Mouse (Mus musculus): ENCODE measurements around the gene Pdia2. TPM values are rescaled to one million over a fixed set of nuclear protein-coding genes. Genes with fewer than 3 reads are reported as not detected.

The Pdia2 gene
- polyA plus RNA-seq, 1 experiment from 2014 or later, result 0.36 TPM

DNA sequence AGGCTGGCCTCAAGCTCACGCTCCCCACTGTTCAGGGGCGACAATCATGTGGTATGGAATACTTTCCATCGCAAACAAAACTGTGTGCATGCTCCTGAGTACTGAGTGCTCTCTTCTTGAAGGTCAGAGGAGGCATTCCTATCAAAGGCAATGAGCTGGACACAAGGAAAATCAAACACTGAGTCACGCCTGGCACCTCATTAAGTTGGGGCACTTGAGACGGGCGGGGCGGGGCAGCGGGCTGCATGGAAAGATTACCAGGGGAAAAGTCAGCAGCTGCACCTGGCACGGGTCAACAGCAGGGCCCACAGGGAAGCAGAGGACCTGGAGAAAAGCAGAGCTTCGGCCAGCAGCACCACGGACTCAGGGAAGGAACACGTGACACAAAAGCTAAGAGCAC, 26.3 kb upstream of the Pdia2 start:
- Histone ChIP-seq H3K4me1 (replicated peaks) (no peaks in the 10 kb centered on the region), H3K27me3 (no peaks in the 10 kb centered on the region), H3K4me3 (no peak overlapping the region), H3K9ac (no peak overlapping the region), H3K27ac (no peak overlapping the region), H3K36me3 (peaks cover 8% of the 10 kb centered on the region), H3K9me3 (no peaks in the 10 kb centered on the region), H3K4me2 (no peak overlapping the region)
- WGBS, result 88% methylated on average over 12 of the region's 12 CpGs
- no peak for ATAC-seq (ENCODE audit: low FRiP score)

- no peak overlapping the region for H3K27ac ChIP-seq
- 73% methylated on average over 2 of the region's 2 CpGs for WGBS
- ATAC-seq (ENCODE audit: low FRiP score), result no peak
These were observed 22.6 kb upstream of the Pdia2 start for GRCm38 (mm10) chr17:26221508-26221907.

GRCm38 (mm10) chr17:26212681-26213080, 13.8 kb upstream of the Pdia2 start:
- peaks cover 56% of the 10 kb centered on the region for H3K36me3 ChIP-seq
- no peaks in the 10 kb centered on the region for H3K9me3 ChIP-seq
- no peak overlapping the region for H3K4me3 ChIP-seq
- H3K27ac ChIP-seq, result no peak overlapping the region
- no peaks in the 10 kb centered on the region for H3K4me1 ChIP-seq (replicated peaks)
- no peak for ATAC-seq (ENCODE audit: low FRiP score)
- 89% methylated on average over 11 of the region's 11 CpGs for WGBS
- 0 out of 2 replicates have a peak, but pooled peaks cover under 1% of the 10 kb centered on the region for H3K27me3 ChIP-seq
- no peak overlapping the region for H3K4me2 ChIP-seq
- no peak overlapping the region for H3K9ac ChIP-seq

More at GRCm38 (mm10) chr17:26221508-26221907, 22.6 kb upstream of the Pdia2 start:
- no peaks in the 10 kb centered on the region for H3K27me3 ChIP-seq
- no peaks in the 10 kb centered on the region for H3K4me1 ChIP-seq (replicated peaks)
- H3K9me3 ChIP-seq, result no peaks in the 10 kb centered on the region
- no peak overlapping the region for H3K4me2 ChIP-seq
- H3K4me3 ChIP-seq, result no peak overlapping the region
- H3K9ac ChIP-seq, result no peak overlapping the region
- H3K36me3 ChIP-seq, result peaks cover 39% of the 10 kb centered on the region

GRCm38 (mm10) chr17:26212241-26212640, 13.4 kb upstream of the Pdia2 start:
- ATAC-seq (ENCODE audit: low FRiP score), result no peak
- Histone ChIP-seq H3K27ac (no peak overlapping the region), H3K4me3 (no peak overlapping the region), H3K4me2 (no peak overlapping the region), H3K9me3 (no peaks in the 10 kb centered on the region), H3K27me3 (0 out of 2 replicates have a peak, but pooled peaks cover 5% of the 10 kb centered on the region), H3K4me1 (replicated peaks) (no peaks in the 10 kb centered on the region), H3K36me3 (peaks cover 52% of the 10 kb centered on the region), H3K9ac (no peak overlapping the region)
- 93% methylated on average over 7 of the region's 7 CpGs for WGBS

DNA sequence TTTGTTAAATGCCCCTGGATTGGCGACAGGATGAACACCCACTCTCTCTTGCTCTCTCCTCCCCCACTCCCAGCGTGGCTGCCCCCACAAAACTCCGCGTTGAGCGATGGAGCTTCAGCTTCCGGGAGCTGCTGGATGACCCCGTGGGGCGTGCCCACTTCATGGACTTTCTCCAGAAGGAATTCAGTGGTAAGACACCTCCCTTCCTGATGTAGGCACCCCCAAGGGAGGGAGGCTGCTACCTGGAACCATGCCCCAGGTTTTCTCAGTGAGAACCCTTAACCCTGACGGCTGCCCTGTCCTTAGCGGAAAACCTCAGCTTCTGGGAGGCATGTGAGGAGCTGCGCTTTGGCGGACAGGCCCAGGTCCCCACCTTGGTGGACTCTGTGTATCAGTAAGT, 8.8 kb upstream of the Pdia2 start, which contains the start of gene Arhgdig:
Gene Arhgdig (minus strand): TSS at position 101 of the 400 bp plus-strand sequence.
- no peak for ATAC-seq (ENCODE audit: low FRiP score)
- H3K9ac ChIP-seq, result no peak within 1 kb of the TSS
- 95% methylated on average over 12 of the region's 12 CpGs for WGBS
- H3K4me3 ChIP-seq, result no peak within 1 kb of the TSS
- no peak within 1 kb of the TSS for H3K4me2 ChIP-seq
- no peak within 1 kb of the TSS for H3K27ac ChIP-seq
- peaks cover 9% of the 10 kb centered on the region for H3K36me3 ChIP-seq
- H3K4me1 ChIP-seq (replicated peaks), result peaks cover 18% of the 10 kb centered on the region
- H3K9me3 ChIP-seq, result no peaks in the 10 kb centered on the region
- H3K27me3 ChIP-seq, result peaks cover 39% of the 10 kb centered on the region

DNA sequence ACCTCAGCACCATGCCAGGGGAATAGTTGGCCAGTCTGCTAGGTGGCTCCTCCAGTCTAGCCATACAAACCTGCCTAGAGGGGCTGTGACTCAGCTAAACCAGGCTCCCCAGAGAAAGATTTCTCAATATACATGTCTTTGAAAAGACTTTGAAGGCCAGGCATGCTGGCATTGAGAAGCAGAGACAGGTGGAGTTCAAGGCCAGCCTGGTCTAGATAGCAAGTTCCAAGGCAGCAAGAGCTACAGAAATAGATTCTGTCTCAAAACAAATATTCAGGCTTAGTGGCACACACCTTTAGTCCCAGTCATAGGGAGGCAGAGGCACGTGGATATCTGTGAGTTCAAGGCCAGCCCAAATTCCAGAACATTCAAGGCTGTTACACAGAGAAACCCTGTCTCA, 7.5 kb upstream of the Pdia2 start:
- H3K9me3 ChIP-seq, result no peaks in the 10 kb centered on the region
- WGBS, result 82% methylated on average over 1 of the region's 1 CpGs
- H3K4me1 ChIP-seq (replicated peaks), result peaks cover 28% of the 10 kb centered on the region
- H3K9ac ChIP-seq, result no peak overlapping the region
- no peak for ATAC-seq (ENCODE audit: low FRiP score)
- no peaks in the 10 kb centered on the region for H3K36me3 ChIP-seq
- no peak overlapping the region for H3K4me2 ChIP-seq
- no peak overlapping the region for H3K27ac ChIP-seq
- H3K27me3 ChIP-seq, result peaks cover 52% of the 10 kb centered on the region
- H3K4me3 ChIP-seq, result no peak overlapping the region

DNA sequence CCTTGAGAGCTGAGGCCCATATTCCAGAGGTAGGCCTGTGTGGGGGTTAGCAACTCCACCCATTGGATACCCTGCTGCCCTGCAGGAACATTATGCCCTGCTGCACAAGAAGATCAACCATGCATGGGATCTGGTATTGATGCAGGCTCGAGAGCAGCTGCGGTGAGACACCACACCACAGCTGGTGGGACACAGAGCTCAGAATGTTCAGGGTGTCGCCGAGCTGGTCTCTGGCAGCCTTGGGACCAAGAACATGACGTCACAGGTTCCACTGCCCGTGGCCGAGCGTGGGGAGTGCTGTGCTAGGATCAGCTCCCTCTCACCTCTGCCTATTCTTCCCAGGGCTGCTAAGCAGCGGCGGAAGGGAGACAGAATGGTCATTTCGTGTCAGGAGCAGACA, 5.9 kb upstream of the Pdia2 start:
- 32% methylated on average over 11 of the region's 11 CpGs for WGBS
- no peak for ATAC-seq (ENCODE audit: low FRiP score)
- Histone ChIP-seq H3K4me1 (replicated peaks) (peaks cover 42% of the 10 kb centered on the region), H3K4me2 (no peak overlapping the region), H3K4me3 (no peak overlapping the region), H3K9ac (no peak overlapping the region), H3K27me3 (peaks cover 68% of the 10 kb centered on the region), H3K9me3 (no peaks in the 10 kb centered on the region), H3K36me3 (no peaks in the 10 kb centered on the region), H3K27ac (no peak overlapping the region)

GRCm38 (mm10) chr17:26203321-26203811, 4.5 kb upstream of the Pdia2 start:
- peak overlapping the region; percentile 42 for H3K4me3 ChIP-seq

DNA sequence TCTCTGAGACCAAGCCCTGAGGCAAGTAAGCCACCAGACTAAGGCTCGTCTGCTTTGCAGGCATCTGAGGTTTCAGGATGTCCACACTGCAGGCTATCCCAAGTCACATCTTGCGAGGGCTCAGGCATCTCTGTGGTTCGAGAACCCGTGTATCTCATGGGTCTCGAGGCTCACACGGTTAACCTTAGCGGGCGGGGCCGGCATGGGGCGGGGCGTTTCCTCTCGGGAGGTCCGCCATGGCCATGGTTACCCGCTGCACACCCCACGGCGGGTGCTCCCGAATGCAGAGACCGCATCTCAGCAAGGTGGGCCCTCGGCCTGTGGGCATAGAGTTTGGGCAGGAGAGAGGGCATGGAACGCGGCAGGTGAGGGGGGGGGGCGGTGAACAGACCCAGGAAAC, 3.9 kb upstream of the Pdia2 start, which contains the start of gene Rgs11:
Gene Rgs11 (plus strand): TSS at position 215 of the 400 bp plus-strand sequence.
- 2% methylated on average over 22 of the region's 22 CpGs for WGBS
- peaks cover 42% of the 10 kb centered on the region for H3K4me1 ChIP-seq (replicated peaks)
- peaks cover 4% of the 10 kb centered on the region for H3K36me3 ChIP-seq
- H3K4me2 ChIP-seq, result peak within 1 kb of the TSS; percentile 94
- peaks cover 79% of the 10 kb centered on the region for H3K27me3 ChIP-seq
- peak within 1 kb of the TSS; percentile 42 for H3K4me3 ChIP-seq
- ATAC-seq (ENCODE audit: low FRiP score), result 0 out of 2 replicates have a peak, but pooled peaks have one; percentile 12
- H3K9me3 ChIP-seq, result no peaks in the 10 kb centered on the region
- peak within 1 kb of the TSS; percentile 51 for H3K9ac ChIP-seq
- no peak within 1 kb of the TSS for H3K27ac ChIP-seq

More at GRCm38 (mm10) chr17:26203321-26203811, 4.5 kb upstream of the Pdia2 start:
- ATAC-seq (ENCODE audit: low FRiP score), result no peak; the same call in 1 of the 2 replicates
- Histone ChIP-seq H3K27ac (no peak overlapping the region), H3K4me1 (replicated peaks) (peaks cover 42% of the 10 kb centered on the region), H3K36me3 (no peaks in the 10 kb centered on the region), H3K9ac (peak overlapping the region; percentile 51), H3K27me3 (peaks cover 79% of the 10 kb centered on the region), H3K9me3 (no peaks in the 10 kb centered on the region), H3K4me2 (peak overlapping the region; percentile 76)
- 2% methylated on average over 30 of the region's 30 CpGs for WGBS

- Histone ChIP-seq H3K9me3 (no peaks in the 10 kb centered on the region), H3K4me3 (no peak overlapping the region; the same call in 1 of the 2 replicates), H3K36me3 (peaks cover 12% of the 10 kb centered on the region), H3K9ac (no peak overlapping the region), H3K4me1 (replicated peaks) (peaks cover 42% of the 10 kb centered on the region), H3K4me2 (peak overlapping the region; percentile 94; the same call in 1 of the 2 replicates), H3K27ac (no peak overlapping the region), H3K27me3 (peaks cover 75% of the 10 kb centered on the region)
- ATAC-seq (ENCODE audit: low FRiP score), result no peak
These were observed 3.1 kb upstream of the Pdia2 start for GRCm38 (mm10) chr17:26201998-26202397.

- Histone ChIP-seq H3K27ac (0 out of 2 replicates have a peak overlapping the region, but pooled peaks have one; percentile 23), H3K4me3 (peak overlapping the region; percentile 63), H3K4me2 (peak overlapping the region; percentile 94), H3K36me3 (peaks cover 21% of the 10 kb centered on the region), H3K27me3 (peaks cover 71% of the 10 kb centered on the region), H3K4me1 (replicated peaks) (peaks cover 42% of the 10 kb centered on the region), H3K9me3 (no peaks in the 10 kb centered on the region), H3K9ac (peak overlapping the region; percentile 82)
- peak; percentile 71 for ATAC-seq (ENCODE audit: low FRiP score)
- under 1% methylated on average over 92 of the region's 92 CpGs for WGBS
These were observed 2.2 kb upstream of the Pdia2 start for GRCm38 (mm10) chr17:26200831-26201705.

GRCm38 (mm10) chr17:26192481-26193190, 6.3 kb downstream of the Pdia2 start:
- Histone ChIP-seq H3K9ac (no peak overlapping the region), H3K27me3 (no peaks in the 10 kb centered on the region), H3K36me3 (peaks cover 99% of the 10 kb centered on the region), H3K9me3 (no peaks in the 10 kb centered on the region), H3K4me3 (no peak overlapping the region), H3K4me1 (replicated peaks) (no peaks in the 10 kb centered on the region), H3K27ac (no peak overlapping the region), H3K4me2 (no peak overlapping the region)
- WGBS, result 98% methylated on average over 15 of the region's 15 CpGs
- ATAC-seq (ENCODE audit: low FRiP score), result no peak

All from hindbrain, embryonic 13.5 days (tissue).